Mouse (Mus musculus) effector memory CD4-positive, alpha-beta T cell, adult 7 months (primary cell): ENCODE results near the gene Cd276. TPM values are rescaled to one million over a fixed set of nuclear protein-coding genes. Genes with fewer than 3 reads are reported as not detected.

Source experiments
- polyA plus RNA-seq: library from polyadenylated mRNA; unstranded; fragments of 100-300 nt; shearing (Covaris generic); gene quantifications from one replicate; pipeline ENCODE4 v1.2.1, GENCODE M21; 2017

The Cd276 gene
- polyA plus RNA-seq = 0.39 TPM

DNA sequence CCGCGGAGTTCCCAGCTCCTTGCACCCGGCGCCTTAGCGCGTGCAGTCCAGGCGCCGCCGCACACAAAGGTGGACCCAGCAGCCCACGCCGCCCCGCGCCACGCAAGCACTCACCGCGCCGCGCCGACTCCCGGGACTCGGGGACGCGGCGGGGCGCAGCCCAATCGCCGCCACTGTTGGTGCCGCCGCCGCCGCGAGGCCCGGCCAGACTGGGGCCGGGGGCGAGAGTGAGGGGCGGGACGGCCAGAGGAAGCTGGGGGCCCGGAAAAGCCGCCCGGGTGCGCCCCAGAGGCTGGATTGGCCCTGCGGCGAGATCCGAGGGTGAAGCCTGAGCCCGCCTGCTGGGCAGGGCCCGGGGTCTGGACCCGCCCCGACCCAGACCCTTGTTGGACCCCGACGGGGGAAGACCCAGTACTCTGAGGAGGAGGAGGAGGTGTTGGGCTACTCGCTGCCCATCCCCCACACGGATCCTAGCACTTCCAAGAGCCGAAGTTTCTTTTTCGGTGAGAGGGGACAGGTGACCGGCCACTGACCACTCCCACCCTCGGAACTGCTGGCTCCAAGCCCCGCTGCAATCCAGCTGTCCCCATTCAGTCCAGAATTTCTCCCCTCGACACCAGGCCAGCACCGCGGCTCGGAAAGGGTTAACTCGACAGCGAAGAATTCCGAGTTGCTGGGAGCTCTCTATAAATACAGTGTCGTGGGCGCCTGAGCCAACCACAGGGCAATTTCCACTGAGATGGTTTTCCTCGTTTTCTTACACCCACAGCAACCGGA, at the start of gene Cd276:
Gene Cd276 (minus strand): TSS at position 530 of the 777 bp plus-strand sequence.

GRCm38 (mm10) chr9:58581958-58582540, 26.8 kb upstream of the Cd276 start, which contains the start of gene Nptn:
TSS of gene Nptn (plus strand) at chr9:58582240.

GRCm38 (mm10) chr9:58487851-58488801, 67.1 kb downstream of the Cd276 start, which contains the start of gene Insyn1:
TSS of gene Insyn1 (plus strand) at chr9:58488603.

Other genes starting within 250 kb of the Cd276 start
- gene Loxl1, start 242.3 kb downstream of the Cd276 start, polyA plus RNA-seq = not detected
- gene Tbc1d21, start 185.0 kb downstream of the Cd276 start, polyA plus RNA-seq = not detected
- gene Insyn1, start 66.8 kb downstream of the Cd276 start, polyA plus RNA-seq = not detected
- gene Nptn, start 26.8 kb upstream of the Cd276 start, polyA plus RNA-seq = 148 TPM
- gene Rec114, start 188.5 kb upstream of the Cd276 start, polyA plus RNA-seq = 1.2 TPM